Mouse (Mus musculus) right cerebral cortex, postnatal 36 days (tissue): ENCODE data around the gene Ppat.

ENCODE experiments used
- DNase-seq, 2 experiments: peaks; one replicate each; pipeline ENCODE4 v3.0.0; 2022; ENCODE audit warnings: low spot score in 2 of 2, mixed read lengths in 1 of 2

Ppat gene

GRCm38 (mm10) chr5:76876106-76876758 is 75.1 kb downstream of the Ppat start:
- no peak for DNase-seq

- DNase-seq = no peak
Observed at GRCm38 (mm10) chr5:76869553-76869952, 81.8 kb downstream of the Ppat start.

GRCm38 (mm10) chr5:76868693-76869286 is 82.6 kb downstream of the Ppat start:
- DNase-seq = no peak

- no peak for DNase-seq
Observed at GRCm38 (mm10) chr5:76866819-76867218, 84.6 kb downstream of the Ppat start.
